Mouse (Mus musculus): Measurements from ENCODE around the gene Chodl. TPM values are rescaled to one million over a fixed set of nuclear protein-coding genes. Genes with fewer than 3 reads are reported as not detected.

Gene Chodl
- total RNA-seq (2014; rRNA removed) (14.9 and 15.6 TPM in 2 replicates), polyA plus RNA-seq (2015; fragmentation: Nextera tagmentation; extraction: Ambion mirVana) (25.6 and 29.2 TPM in 2 replicates)

GRCm38 (mm10) chr16:78930382-78931286, at the start of gene Chodl:
TSS of gene Chodl (plus strand) at chr16:78930948.
- Histone ChIP-seq H3K27me3 (ENCODE audit: insufficient read depth, low read length) (no peaks in the 10 kb centered on the region), H3K4me3 (ENCODE audit: low read length) (peak within 1 kb of the TSS; percentile 57), H3K9ac (replicated peaks; ENCODE audit: low read length) (peak within 1 kb of the TSS; percentile 57), H3K27ac (peak within 1 kb of the TSS; percentile 58), H3K9me3 (ENCODE audit: low read length) (no peaks in the 10 kb centered on the region), H3K4me2 (ENCODE audit: low read depth, low read length) (peak within 1 kb of the TSS; percentile 97), H3K4me1 (ENCODE audit: insufficient read depth, low read length) (peaks cover 8% of the 10 kb centered on the region; the same call in 1 of the 2 replicates), H3K36me3 (ENCODE audit: insufficient read depth, low read length) (no peaks in the 10 kb centered on the region)
- TF ChIP-seq CTCF (IDR thresholded peaks at IDR 0.05; ENCODE audit: low read depth) = no peak
- DNase-seq (ENCODE audit: low spot score) = peak; percentile 80
- ATAC-seq = peak; percentile 91
- WGBS = 7% methylated on average over 19 of the region's 19 CpGs

GRCm38 (mm10) chr16:78922644-78923043, 8.1 kb upstream of the Chodl start:
- no peaks in the 10 kb centered on the region for H3K27me3 ChIP-seq (ENCODE audit: insufficient read depth, low read length)
- TF ChIP-seq CTCF (IDR thresholded peaks at IDR 0.05; ENCODE audit: low read depth) = no peak
- no peak overlapping the region for H3K4me3 ChIP-seq (ENCODE audit: low read length)
- H3K9me3 ChIP-seq (ENCODE audit: low read length) = no peaks in the 10 kb centered on the region
- no peak overlapping the region for H3K9ac ChIP-seq (replicated peaks; ENCODE audit: low read length)
- no peaks in the 10 kb centered on the region for H3K4me1 ChIP-seq (ENCODE audit: insufficient read depth, low read length)
- no peak for ATAC-seq
- no peak overlapping the region for H3K27ac ChIP-seq
- WGBS = 67% methylated on average over 5 of the region's 5 CpGs
- DNase-seq (ENCODE audit: low spot score) = no peak
- no peak overlapping the region for H3K4me2 ChIP-seq (ENCODE audit: low read depth, low read length)
- no peaks in the 10 kb centered on the region for H3K36me3 ChIP-seq (ENCODE audit: insufficient read depth, low read length)

GRCm38 (mm10) chr16:78931287-78932025, 708 bp downstream of the Chodl start:
- Histone ChIP-seq H3K27ac (peak overlapping the region; percentile 58), H3K4me3 (ENCODE audit: low read length) (peak overlapping the region; percentile 57), H3K9me3 (ENCODE audit: low read length) (no peaks in the 10 kb centered on the region), H3K27me3 (ENCODE audit: insufficient read depth, low read length) (no peaks in the 10 kb centered on the region), H3K36me3 (ENCODE audit: insufficient read depth, low read length) (no peaks in the 10 kb centered on the region), H3K4me1 (ENCODE audit: insufficient read depth, low read length) (peaks cover 8% of the 10 kb centered on the region; the same call in 1 of the 2 replicates), H3K9ac (replicated peaks; ENCODE audit: low read length) (peak overlapping the region; percentile 57), H3K4me2 (ENCODE audit: low read depth, low read length) (peak overlapping the region; percentile 97)
- 9% methylated on average over 16 of the region's 16 CpGs for WGBS
- no peak; the same call in 1 of the 2 replicates for ATAC-seq
- no peak for TF ChIP-seq CTCF (IDR thresholded peaks at IDR 0.05; ENCODE audit: low read depth)
- DNase-seq (ENCODE audit: low spot score) = peak; percentile 54

- no peak for TF ChIP-seq CTCF (IDR thresholded peaks at IDR 0.05; ENCODE audit: low read depth)
- Histone ChIP-seq H3K4me3 (ENCODE audit: low read length) (no peak overlapping the region), H3K4me2 (ENCODE audit: low read depth, low read length) (no peak overlapping the region), H3K27ac (no peak overlapping the region), H3K27me3 (ENCODE audit: insufficient read depth, low read length) (no peaks in the 10 kb centered on the region), H3K9me3 (ENCODE audit: low read length) (no peaks in the 10 kb centered on the region), H3K9ac (replicated peaks; ENCODE audit: low read length) (no peak overlapping the region), H3K4me1 (ENCODE audit: insufficient read depth, low read length) (peaks cover 8% of the 10 kb centered on the region; the same call in 1 of the 2 replicates), H3K36me3 (ENCODE audit: insufficient read depth, low read length) (no peaks in the 10 kb centered on the region)
- WGBS = 90% methylated on average over 2 of the region's 2 CpGs
- DNase-seq (ENCODE audit: low spot score) (no peak), ATAC-seq (no peak)
These were observed 3.5 kb downstream of the Chodl start for GRCm38 (mm10) chr16:78934298-78934697.

- H3K9ac ChIP-seq (replicated peaks; ENCODE audit: low read length) = no peak overlapping the region
- H3K4me1 ChIP-seq (ENCODE audit: insufficient read depth, low read length) = no peaks in the 10 kb centered on the region
- no peak overlapping the region for H3K4me3 ChIP-seq (ENCODE audit: low read length)
- no peaks in the 10 kb centered on the region for H3K36me3 ChIP-seq (ENCODE audit: insufficient read depth, low read length)
- no peak for TF ChIP-seq CTCF (IDR thresholded peaks at IDR 0.05; ENCODE audit: low read depth)
- no peak overlapping the region for H3K4me2 ChIP-seq (ENCODE audit: low read depth, low read length)
- ATAC-seq = no peak
- H3K9me3 ChIP-seq (ENCODE audit: low read length) = no peaks in the 10 kb centered on the region
- H3K27me3 ChIP-seq (ENCODE audit: insufficient read depth, low read length) = no peaks in the 10 kb centered on the region
- H3K27ac ChIP-seq = no peak overlapping the region
- DNase-seq (ENCODE audit: low spot score) = no peak
- WGBS = 75% methylated on average over 8 of the region's 8 CpGs
These were observed 7.0 kb downstream of the Chodl start for GRCm38 (mm10) chr16:78937755-78938154.

GRCm38 (mm10) chr16:78950359-78950758, 19.6 kb downstream of the Chodl start:
- H3K27me3 ChIP-seq (ENCODE audit: insufficient read depth, low read length) = no peaks in the 10 kb centered on the region
- no peaks in the 10 kb centered on the region for H3K36me3 ChIP-seq (ENCODE audit: insufficient read depth, low read length)
- H3K9ac ChIP-seq (replicated peaks; ENCODE audit: low read length) = no peak overlapping the region
- H3K4me1 ChIP-seq (ENCODE audit: insufficient read depth, low read length) = no peaks in the 10 kb centered on the region
- 80% methylated on average over 4 of the region's 4 CpGs for WGBS
- ATAC-seq = no peak
- no peak overlapping the region for H3K4me2 ChIP-seq (ENCODE audit: low read depth, low read length)
- H3K4me3 ChIP-seq (ENCODE audit: low read length) = no peak overlapping the region
- DNase-seq (ENCODE audit: low spot score) = peak; percentile 55
- no peak overlapping the region for H3K27ac ChIP-seq
- H3K9me3 ChIP-seq (ENCODE audit: low read length) = no peaks in the 10 kb centered on the region
- TF ChIP-seq CTCF (IDR thresholded peaks at IDR 0.05; ENCODE audit: low read depth) = peak; percentile 54
